Mouse (Mus musculus) effector memory CD4-positive, alpha-beta T cell, adult 7 months (primary cell): ENCODE data around the gene Mmrn2. TPM values are rescaled to one million over a fixed set of nuclear protein-coding genes. Genes with fewer than 3 reads are reported as not detected.

Experiments used
- polyA plus RNA-seq: library from polyadenylated mRNA; unstranded; fragments of 100-300 nt; shearing (Covaris generic); gene quantifications from one replicate; pipeline ENCODE4 v1.2.1, GENCODE M21; 2017

Mmrn2 gene
- polyA plus RNA-seq, result not detected

DNA sequence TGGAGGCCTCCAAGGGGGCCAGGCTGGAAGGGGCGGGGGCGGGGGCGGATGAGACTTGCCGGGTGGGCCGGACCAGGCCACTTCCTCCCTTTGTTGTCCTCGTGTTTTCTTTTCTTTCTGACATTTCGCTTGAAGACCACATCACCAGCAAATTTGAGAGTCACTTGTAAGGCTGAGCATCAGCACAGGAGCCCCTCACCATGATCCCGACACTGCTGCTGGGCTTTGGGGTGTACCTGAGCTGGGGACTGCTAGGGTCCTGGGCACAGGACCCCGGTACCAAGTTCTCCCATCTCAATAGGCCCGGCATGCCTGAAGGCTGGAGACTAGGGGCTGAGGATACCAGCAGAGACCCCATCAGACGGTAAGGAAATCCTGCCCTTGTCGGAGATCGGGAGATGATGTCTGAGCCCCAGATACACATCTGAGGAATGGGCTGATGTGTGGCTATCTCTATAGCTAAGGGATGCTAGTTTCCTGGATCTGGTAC is at the start of gene Mmrn2:
Mmrn2 (plus strand) TSS at position 51 of the 490 bp plus-strand sequence.

DNA sequence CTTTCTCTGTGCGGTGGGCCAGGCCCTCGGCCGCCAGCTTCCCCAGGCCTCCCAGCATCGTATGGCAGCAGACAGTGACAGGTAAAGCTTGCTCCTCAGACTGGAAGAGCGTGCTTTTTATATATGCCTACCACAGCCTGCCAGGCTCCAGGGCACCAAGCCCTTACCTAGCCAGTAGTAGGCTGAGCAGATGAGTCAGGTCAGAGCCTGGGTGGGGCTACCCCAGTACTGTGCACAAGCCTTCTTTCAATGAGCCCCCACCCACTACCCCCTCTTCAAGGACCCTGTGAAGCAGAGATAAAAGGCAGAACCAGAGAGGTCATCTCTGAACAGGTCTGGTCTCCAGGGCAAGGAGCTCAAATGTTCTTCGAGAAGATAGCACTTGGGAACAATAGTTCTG is 20.0 kb upstream of the Mmrn2 start, which contains the start of gene Fam25c:
Fam25c (minus strand) TSS at position 133 of the 400 bp plus-strand sequence.

GRCm38 (mm10) chr14:34374577-34374976 is 688 bp upstream of the Mmrn2 start, which contains the start of gene Sncg:
Sncg (minus strand) TSS chr14:34374789.

Other genes starting within 250 kb of the Mmrn2 start
- not detected for gene Npy4r, start 223.0 kb upstream of the Mmrn2 start, polyA plus RNA-seq
- not detected for gene Gprin2, start 173.8 kb upstream of the Mmrn2 start, polyA plus RNA-seq
- gene Syt15, start 155.9 kb upstream of the Mmrn2 start, polyA plus RNA-seq, result 1.0 TPM
- 22.7 TPM for gene Shld2, start 65.0 kb upstream of the Mmrn2 start, polyA plus RNA-seq
- 119 TPM for gene Glud1, start 64.7 kb upstream of the Mmrn2 start, polyA plus RNA-seq
- gene Fam25c, start 20.0 kb upstream of the Mmrn2 start, polyA plus RNA-seq, result not detected
- not detected for gene Sncg, start 676 bp upstream of the Mmrn2 start, polyA plus RNA-seq
- 3.0 TPM for gene Bmpr1a, start 127.9 kb downstream of the Mmrn2 start, polyA plus RNA-seq
- not detected for gene 9230112D13Rik, start 147.3 kb downstream of the Mmrn2 start, polyA plus RNA-seq
- not detected for gene Ldb3, start 213.2 kb downstream of the Mmrn2 start, polyA plus RNA-seq
- 0.49 TPM for gene Opn4, start 224.7 kb downstream of the Mmrn2 start, polyA plus RNA-seq